Mouse (Mus musculus) erythroblast, embryonic 14.5 days (primary cell): ENCODE data around the gene Asb8. TPM values are rescaled to one million over a fixed set of nuclear protein-coding genes. Genes with fewer than 3 reads are reported as not detected.

Experiments
- H3K27me3 ChIP-seq: 2 replicates; pipeline ENCODE4 v1.6.1; 2012; ENCODE audit warnings: inconsistent platforms; ENCODE audit not compliant: control insufficient read depth
- H3K36me3 ChIP-seq: 2 replicates; pipeline ENCODE4 v1.6.1; 2012; ENCODE audit warnings: mild to moderate bottlenecking, inconsistent platforms; ENCODE audit not compliant: control insufficient read depth
- H3K4me1 ChIP-seq: 2 replicates; pipeline ENCODE4 v1.6.1; 2012; ENCODE audit warnings: inconsistent platforms; ENCODE audit not compliant: control insufficient read depth
- H3K4me3 ChIP-seq: replicated peaks from 2 replicates; pipeline ENCODE3; 2012; ENCODE audit warnings: moderate library complexity, mild to moderate bottlenecking, inconsistent platforms
- H3K9me3 ChIP-seq: 2 replicates; pipeline ENCODE4 v1.6.1; 2012; ENCODE audit warnings: low read length, inconsistent platforms, mixed read lengths; ENCODE audit not compliant: control insufficient read depth
- GATA1 ChIP-seq: IDR thresholded peaks from 2 replicates; pipeline ENCODE4 v1.6.1; 2012; ENCODE audit warnings: low read length, inconsistent platforms, mixed read lengths
- TAL1 ChIP-seq: IDR thresholded peaks from 3 replicates; pipeline ENCODE4 v1.6.1; 2012; ENCODE audit warnings: low read length, inconsistent platforms, mixed read lengths
- polyA plus RNA-seq: library from polyadenylated mRNA; stranded (reverse); fragments of >175 nt; gene quantifications from 2 replicates; pipeline ENCODE4 v1.2.3, GENCODE M21; 2012

The Asb8 gene
- polyA plus RNA-seq, 1 experiment, result 0.43 TPM

- TF ChIP-seq GATA1 (no peak), TAL1 (no peak)
- H3K9me3 ChIP-seq, result no peaks in the 10 kb centered on the region
- peaks cover 11% of the 10 kb centered on the region for H3K4me1 ChIP-seq
- H3K36me3 ChIP-seq, result no peaks in the 10 kb centered on the region
- H3K27me3 ChIP-seq, result peaks cover 53% of the 10 kb centered on the region
- H3K4me3 ChIP-seq, result no peak overlapping the region
Measured at GRCm38 (mm10) chr15:98177320-98177719, 11.9 kb upstream of the Asb8 start.

DNA sequence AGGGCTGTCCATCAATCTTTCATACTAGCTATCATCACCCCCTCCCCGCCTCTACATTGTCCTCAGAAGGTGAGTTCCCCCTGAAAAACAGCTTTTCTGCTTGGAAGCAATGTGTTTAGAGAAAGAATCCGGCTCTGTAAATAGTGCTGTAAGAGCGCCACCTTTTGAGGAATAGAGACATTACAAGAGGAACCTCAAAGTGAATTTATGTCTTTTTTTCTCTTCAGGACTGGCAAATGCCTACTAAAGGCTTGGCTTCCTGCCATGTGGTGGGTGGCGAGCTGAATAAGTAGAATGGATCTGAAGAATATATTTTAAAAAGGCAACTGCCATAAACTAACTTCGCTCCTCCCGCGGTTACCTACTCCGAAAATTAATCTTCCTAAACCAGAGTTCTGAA lies 8.4 kb upstream of the Asb8 start:
- no peaks in the 10 kb centered on the region for H3K4me1 ChIP-seq
- H3K36me3 ChIP-seq, result no peaks in the 10 kb centered on the region
- H3K27me3 ChIP-seq, result peaks cover 56% of the 10 kb centered on the region
- H3K4me3 ChIP-seq, result no peak overlapping the region
- TF ChIP-seq TAL1, result no peak
- no peak for TF ChIP-seq GATA1
- no peaks in the 10 kb centered on the region for H3K9me3 ChIP-seq

DNA sequence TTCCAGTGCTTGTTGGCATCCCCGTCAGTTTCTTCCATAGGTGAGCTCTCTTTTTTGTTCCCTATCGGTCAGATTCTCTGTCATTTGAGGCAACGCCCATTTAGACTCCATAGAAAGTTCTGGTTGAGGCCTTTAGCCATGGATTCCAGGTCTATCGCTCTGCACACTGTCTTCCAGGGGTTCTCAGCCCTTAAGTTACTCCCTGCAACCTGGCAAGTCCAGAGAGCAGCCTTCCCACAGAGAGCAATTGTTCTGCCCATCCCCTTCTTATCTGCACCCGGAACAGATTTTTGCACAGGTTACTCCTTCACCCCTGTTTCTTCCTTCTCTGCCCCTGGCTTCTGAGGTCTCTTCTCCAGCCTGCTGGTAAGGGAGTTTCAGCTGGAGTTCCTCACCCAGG lies 6.7 kb upstream of the Asb8 start:
- Histone ChIP-seq H3K36me3 (no peaks in the 10 kb centered on the region), H3K27me3 (peaks cover 67% of the 10 kb centered on the region), H3K4me3 (no peak overlapping the region), H3K4me1 (peaks cover 2% of the 10 kb centered on the region), H3K9me3 (peaks cover 2% of the 10 kb centered on the region; the same call in 1 of the 2 replicates)
- TF ChIP-seq GATA1 (no peak), TAL1 (no peak)

DNA sequence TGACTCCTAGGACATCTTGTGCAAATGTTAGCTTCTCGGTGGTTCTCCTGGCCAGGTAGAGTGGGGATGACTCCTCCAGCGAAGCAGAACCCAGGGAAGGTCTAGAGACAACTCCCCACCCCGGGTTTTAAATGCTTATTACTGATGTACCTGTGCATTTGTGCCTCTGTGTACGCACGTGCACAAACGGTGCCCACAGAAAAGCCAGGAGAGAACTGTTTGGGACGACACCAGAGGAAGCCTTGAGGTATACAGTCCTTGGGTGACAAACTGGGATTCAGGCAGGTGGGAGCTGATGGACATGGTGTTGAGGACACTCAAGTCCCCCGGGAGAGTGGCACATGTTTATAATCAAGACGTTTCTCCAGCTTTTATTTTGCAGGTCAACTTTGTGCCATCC lies 5.5 kb upstream of the Asb8 start:
- H3K4me3 ChIP-seq, result no peak overlapping the region
- H3K27me3 ChIP-seq, result peaks cover 74% of the 10 kb centered on the region
- H3K4me1 ChIP-seq, result peaks cover 2% of the 10 kb centered on the region
- no peaks in the 10 kb centered on the region for H3K36me3 ChIP-seq
- no peak for TF ChIP-seq TAL1
- no peak for TF ChIP-seq GATA1
- H3K9me3 ChIP-seq, result peaks cover 2% of the 10 kb centered on the region; the same call in 1 of the 2 replicates

- Histone ChIP-seq H3K9me3 (peaks cover 2% of the 10 kb centered on the region; the same call in 1 of the 2 replicates), H3K4me1 (peaks cover 2% of the 10 kb centered on the region), H3K4me3 (no peak overlapping the region), H3K36me3 (no peaks in the 10 kb centered on the region), H3K27me3 (peaks cover 80% of the 10 kb centered on the region)
- no peak for TF ChIP-seq GATA1
- no peak for TF ChIP-seq TAL1
Measured at GRCm38 (mm10) chr15:98170365-98170764, 4.9 kb upstream of the Asb8 start.

GRCm38 (mm10) chr15:98168622-98169004 lies 3.2 kb upstream of the Asb8 start:
- peaks cover 2% of the 10 kb centered on the region; the same call in 1 of the 2 replicates for H3K9me3 ChIP-seq
- no peak overlapping the region for H3K4me3 ChIP-seq
- no peaks in the 10 kb centered on the region for H3K36me3 ChIP-seq
- TF ChIP-seq GATA1 (no peak), TAL1 (no peak)
- peaks cover 93% of the 10 kb centered on the region for H3K27me3 ChIP-seq
- peaks cover 2% of the 10 kb centered on the region for H3K4me1 ChIP-seq

GRCm38 (mm10) chr15:98167645-98168621 lies 2.5 kb upstream of the Asb8 start:
- H3K9me3 ChIP-seq, result peaks cover 2% of the 10 kb centered on the region; the same call in 1 of the 2 replicates
- H3K36me3 ChIP-seq, result no peaks in the 10 kb centered on the region
- TF ChIP-seq GATA1 (no peak), TAL1 (no peak)
- peaks cover 89% of the 10 kb centered on the region for H3K27me3 ChIP-seq
- H3K4me3 ChIP-seq, result no peak overlapping the region
- peaks cover 2% of the 10 kb centered on the region for H3K4me1 ChIP-seq

DNA sequence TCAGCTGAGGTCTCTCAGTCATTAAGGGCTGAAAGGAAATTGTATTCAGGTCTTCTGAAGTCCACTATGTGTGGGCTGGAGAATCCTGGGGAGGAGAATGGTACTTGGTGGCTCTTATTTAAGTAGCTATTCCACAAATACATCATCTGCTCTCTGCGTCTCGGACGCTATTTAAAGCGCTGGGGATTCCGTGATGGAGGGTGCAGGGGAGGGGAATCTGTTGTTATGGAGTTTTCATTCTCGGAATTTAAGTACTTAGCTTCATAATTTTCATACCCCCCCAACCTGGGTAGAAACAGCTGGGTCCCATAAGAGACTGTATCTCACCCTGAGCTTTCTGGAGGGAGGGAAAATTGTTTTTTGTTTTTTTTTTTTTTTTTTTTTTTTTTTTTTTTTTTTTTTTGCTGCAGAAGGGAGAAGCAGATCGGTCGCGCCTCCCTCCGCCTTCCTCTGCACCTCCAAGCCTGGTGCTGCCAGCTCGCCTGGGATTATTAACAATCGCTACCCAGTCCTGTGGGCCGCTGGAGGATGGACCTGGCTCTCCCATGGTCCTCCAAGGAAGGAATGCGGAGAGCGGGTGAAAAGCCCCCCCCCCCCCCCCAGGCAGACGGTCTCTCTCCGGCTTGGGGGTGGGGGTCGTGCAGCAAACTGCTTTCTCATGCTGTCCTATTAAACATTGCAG lies 1.7 kb upstream of the Asb8 start, which contains the start of gene Ccdc184:
Gene Ccdc184 (plus strand): TSS at position 196 of the 682 bp plus-strand sequence.
- Histone ChIP-seq H3K9me3 (peaks cover 2% of the 10 kb centered on the region; the same call in 1 of the 2 replicates), H3K4me3 (no peak within 1 kb of the TSS), H3K4me1 (peaks cover 2% of the 10 kb centered on the region), H3K27me3 (peaks cover 82% of the 10 kb centered on the region), H3K36me3 (no peaks in the 10 kb centered on the region)
- TF ChIP-seq GATA1, result no peak
- no peak for TF ChIP-seq TAL1

GRCm38 (mm10) chr15:98162561-98162960 lies 2.9 kb downstream of the Asb8 start:
- H3K4me1 ChIP-seq, result peaks cover under 1% of the 10 kb centered on the region
- peaks cover 40% of the 10 kb centered on the region for H3K27me3 ChIP-seq
- H3K36me3 ChIP-seq, result no peaks in the 10 kb centered on the region
- TF ChIP-seq GATA1, result no peak
- no peak for TF ChIP-seq TAL1
- no peak overlapping the region for H3K4me3 ChIP-seq
- H3K9me3 ChIP-seq, result no peaks in the 10 kb centered on the region; the same call in 1 of the 2 replicates
